Mouse (Mus musculus) C2C12 (cell line): Measurements from ENCODE around the gene Nqo1. TPM values are rescaled to one million over a fixed set of nuclear protein-coding genes. Genes with fewer than 3 reads are reported as not detected.

Experiments
- H3K27me3 ChIP-seq: one replicate; pipeline ENCODE4 v1.6.1; 2011; ENCODE audit not compliant: control insufficient read depth, insufficient read depth, insufficient read length
- H3K36me3 ChIP-seq: one replicate; pipeline ENCODE4 v1.6.1; 2011; ENCODE audit not compliant: control insufficient read depth, insufficient read depth
- H3K4me3 ChIP-seq: one replicate; pipeline ENCODE4 v1.5.1; 2011; ENCODE audit warnings: mild to moderate bottlenecking, control low read depth; ENCODE audit not compliant: poor library complexity, insufficient read depth, severe bottlenecking
- H3K79me2 ChIP-seq: one replicate; pipeline ENCODE4 v1.6.1; 2011; ENCODE audit not compliant: control insufficient read depth, insufficient read depth
- H3K79me3 ChIP-seq: one replicate; pipeline ENCODE4 v1.6.1; 2011; ENCODE audit warnings: low read depth, control low read depth
- H3ac ChIP-seq: one replicate; pipeline ENCODE3; 2011; ENCODE audit warnings: low read depth; ENCODE audit not compliant: control insufficient read depth, insufficient read length
- CEBPB ChIP-seq: IDR thresholded peaks from one replicate; pipeline ENCODE4 v1.6.1; 2011; ENCODE audit warnings: low read depth, mild to moderate bottlenecking, control low read depth, moderate library complexity
- CTCF ChIP-seq: IDR thresholded peaks from one replicate; pipeline ENCODE4 v1.5.1; 2011; ENCODE audit not compliant: control insufficient read depth, insufficient read depth, insufficient read length
- FOSL1 ChIP-seq: IDR thresholded peaks from one replicate; pipeline ENCODE4 v1.8.0; 2011; ENCODE audit warnings: mild to moderate bottlenecking, low read length; ENCODE audit not compliant: poor library complexity, insufficient read depth, severe bottlenecking
- MAX ChIP-seq: IDR thresholded peaks from one replicate; pipeline ENCODE4 v1.6.1; 2011; ENCODE audit warnings: mild to moderate bottlenecking, control low read depth
- MYOD1 ChIP-seq: IDR thresholded peaks from one replicate; pipeline ENCODE4 v1.6.1; 2011; ENCODE audit warnings: low read depth; ENCODE audit not compliant: control insufficient read depth, insufficient read length
- MYOG ChIP-seq: IDR thresholded peaks from one replicate; pipeline ENCODE4 v1.6.1; 2011; ENCODE audit not compliant: control insufficient read depth, insufficient read length; ENCODE audit errors: extremely low read depth
- USF1 ChIP-seq: IDR thresholded peaks from one replicate; pipeline ENCODE4 v1.6.1; 2011; ENCODE audit warnings: low read depth, mild to moderate bottlenecking, control low read depth, moderate library complexity
- polyA plus RNA-seq: library from polyadenylated mRNA; unstranded; fragments of >200 nt; fragmentation: generic; extraction: Trizol; gene quantifications from one replicate; pipeline ENCODE4 v1.2.1, GENCODE M21; 2012; ENCODE audit warnings: missing spikeins

Nqo1 gene
- polyA plus RNA-seq, 1 experiment: 142 TPM

- H3K27me3 ChIP-seq: no peaks in the 10 kb centered on the region
- H3K36me3 ChIP-seq: no peaks in the 10 kb centered on the region
- H3K79me2 ChIP-seq: peaks cover 75% of the 10 kb centered on the region
- H3ac ChIP-seq: no peak overlapping the region
- H3K79me3 ChIP-seq: peaks cover 20% of the 10 kb centered on the region
- TF ChIP-seq USF1 (no peak), MAX (no peak), CTCF (no peak), CEBPB (no peak), MYOG (no peak), FOSL1 (no peak), MYOD1 (no peak)
- H3K4me3 ChIP-seq: no peak overlapping the region
These were observed 3.5 kb downstream of the Nqo1 start for GRCm38 (mm10) chr8:107399495-107399894.

- no peak overlapping the region for H3K4me3 ChIP-seq
- TF ChIP-seq MYOD1 (no peak), MAX (no peak), CEBPB (no peak), FOSL1 (no peak), CTCF (no peak), USF1 (no peak), MYOG (no peak)
- H3ac ChIP-seq: no peak overlapping the region
- H3K27me3 ChIP-seq: no peaks in the 10 kb centered on the region
- H3K79me2 ChIP-seq: peaks cover 80% of the 10 kb centered on the region
- peaks cover 3% of the 10 kb centered on the region for H3K36me3 ChIP-seq
- peaks cover 23% of the 10 kb centered on the region for H3K79me3 ChIP-seq
These were observed 5.3 kb downstream of the Nqo1 start for GRCm38 (mm10) chr8:107397665-107398064.

- Histone ChIP-seq H3K36me3 (peaks cover 13% of the 10 kb centered on the region), H3K79me3 (peaks cover 15% of the 10 kb centered on the region), H3K79me2 (peaks cover 66% of the 10 kb centered on the region), H3ac (no peak overlapping the region), H3K27me3 (no peaks in the 10 kb centered on the region), H3K4me3 (no peak overlapping the region)
- TF ChIP-seq MYOD1 (no peak), FOSL1 (no peak), CEBPB (no peak), USF1 (no peak), CTCF (no peak), MYOG (no peak), MAX (no peak)
These were observed 6.8 kb downstream of the Nqo1 start for GRCm38 (mm10) chr8:107396106-107396670.

- no peaks in the 10 kb centered on the region for H3K27me3 ChIP-seq
- no peak overlapping the region for H3K4me3 ChIP-seq
- TF ChIP-seq MAX: no peak
- no peak for TF ChIP-seq CEBPB
- TF ChIP-seq MYOD1: no peak
- TF ChIP-seq CTCF: no peak
- no peak for TF ChIP-seq FOSL1
- TF ChIP-seq USF1: no peak
- no peak overlapping the region for H3ac ChIP-seq
- peaks cover 21% of the 10 kb centered on the region for H3K36me3 ChIP-seq
- peaks cover 12% of the 10 kb centered on the region for H3K79me3 ChIP-seq
- H3K79me2 ChIP-seq: peaks cover 58% of the 10 kb centered on the region
These were observed 7.6 kb downstream of the Nqo1 start for GRCm38 (mm10) chr8:107395397-107395796.

- Histone ChIP-seq H3K27me3 (no peaks in the 10 kb centered on the region), H3K36me3 (peaks cover 50% of the 10 kb centered on the region), H3K4me3 (no peak overlapping the region), H3K79me2 (peaks cover 17% of the 10 kb centered on the region), H3ac (no peak overlapping the region), H3K79me3 (peaks cover 5% of the 10 kb centered on the region)
- TF ChIP-seq MAX: no peak
- no peak for TF ChIP-seq MYOG
- TF ChIP-seq CTCF: no peak
These were observed 11.9 kb downstream of the Nqo1 start for GRCm38 (mm10) chr8:107391136-107391516.

- H3K4me3 ChIP-seq: no peak overlapping the region
- peaks cover 50% of the 10 kb centered on the region for H3K36me3 ChIP-seq
- peaks cover 3% of the 10 kb centered on the region for H3K79me3 ChIP-seq
- TF ChIP-seq FOSL1 (no peak), MAX (no peak), MYOD1 (no peak), MYOG (no peak), CTCF (no peak), USF1 (no peak), CEBPB (no peak)
- no peaks in the 10 kb centered on the region for H3K27me3 ChIP-seq
- H3K79me2 ChIP-seq: peaks cover 12% of the 10 kb centered on the region
- no peak overlapping the region for H3ac ChIP-seq
These were observed 12.4 kb downstream of the Nqo1 start for GRCm38 (mm10) chr8:107390476-107391135.
